Mouse (Mus musculus): Measurements from ENCODE around the gene Gm10134.

DNA sequence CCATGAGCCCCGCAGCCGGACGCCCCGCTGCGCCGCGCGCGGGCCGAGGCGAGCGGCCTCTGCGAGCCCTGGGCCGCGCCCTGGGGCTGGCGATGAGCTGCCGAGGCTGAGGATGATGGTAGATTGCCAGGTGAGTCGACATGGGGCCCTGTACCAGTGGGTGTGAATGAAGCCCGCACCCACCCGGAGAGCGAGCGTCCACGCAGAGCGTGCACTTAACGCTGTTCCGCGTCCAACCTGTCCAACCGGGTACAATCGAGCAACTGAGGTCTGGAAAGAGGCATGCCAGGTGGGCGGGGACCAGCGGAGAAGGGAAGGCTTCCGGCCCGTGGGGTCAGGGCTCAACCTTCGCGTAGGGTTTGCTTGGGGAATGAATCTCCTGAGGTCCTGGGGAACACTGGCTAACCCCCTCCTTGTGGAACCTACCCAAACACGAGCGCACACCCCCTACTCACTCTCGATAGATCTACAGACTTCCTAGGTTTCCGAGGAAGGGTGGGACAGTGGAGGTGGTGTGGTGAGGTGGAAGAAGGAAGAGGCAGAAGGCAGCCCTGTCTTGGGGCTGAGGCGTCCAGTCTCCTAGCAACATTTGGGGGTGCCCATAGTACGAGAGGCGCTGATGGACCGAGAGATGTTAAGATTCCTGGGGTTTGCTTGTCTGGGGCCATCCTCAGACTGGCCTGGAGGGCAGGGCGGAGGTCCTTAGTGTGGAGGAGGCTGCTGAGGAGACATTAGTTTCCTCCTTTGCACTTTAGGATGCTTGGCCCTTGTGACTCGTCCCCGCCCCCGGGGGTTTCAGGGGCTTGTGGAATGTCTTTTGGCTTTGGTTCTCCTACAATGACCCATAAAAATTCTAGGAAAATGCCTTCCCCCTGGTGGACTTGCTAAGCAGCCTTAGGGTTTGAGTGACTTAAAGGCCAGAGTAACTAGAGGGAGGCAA is 7.8 kb downstream of the Gm10134 start:
- TF ChIP-seq CTCF (IDR thresholded peaks at IDR 0.05; ENCODE audit: low read depth): no peak
- no peak for TF ChIP-seq EP300 (IDR thresholded peaks at IDR 0.05; ENCODE audit: low read depth)
